Mouse (Mus musculus) cortical plate, adult 2 months (tissue): Measurements from ENCODE around the gene Xpnpep3.

Experiments used
- CTCF ChIP-seq: fragments of 200-500 bp; IDR thresholded peaks from 2 replicates; pipeline ENCODE4 v1.5.1; 2011; ENCODE audit warnings: mild to moderate bottlenecking, control low read depth, low read length; ENCODE audit not compliant: insufficient read depth; ENCODE audit errors: extremely low read depth
- POLR2A ChIP-seq: fragments of 200-500 bp; IDR thresholded peaks from 2 replicates; pipeline ENCODE4 v1.6.1; 2011; ENCODE audit warnings: mild to moderate bottlenecking, low read length, control low read depth; ENCODE audit not compliant: insufficient read depth; ENCODE audit errors: extremely low read depth

DNA sequence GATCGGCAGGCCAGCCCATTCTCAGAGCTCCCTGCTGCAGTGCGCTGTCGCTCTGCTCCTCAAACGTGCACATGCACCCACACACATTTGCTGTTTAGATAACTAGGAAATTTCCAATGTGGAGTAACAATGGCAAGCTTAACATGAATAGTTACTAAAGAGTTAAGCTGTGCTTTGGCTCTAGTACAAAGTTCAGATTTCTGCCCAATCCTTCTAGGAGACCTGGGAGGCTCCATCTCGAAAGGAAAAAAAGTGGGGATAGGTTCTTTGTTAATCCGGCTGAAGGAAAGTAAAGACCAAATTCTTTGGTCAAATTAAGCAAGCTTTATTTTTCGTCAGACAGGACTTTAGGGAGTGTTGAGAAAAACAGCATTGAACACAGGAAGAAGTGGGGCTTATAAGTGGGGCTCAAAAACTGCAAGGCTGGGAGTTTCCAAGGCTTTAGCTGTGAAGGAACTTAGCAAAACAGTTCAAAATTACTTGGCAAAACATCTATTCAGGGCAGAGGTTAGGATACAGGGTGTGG is 22.3 kb downstream of the Xpnpep3 start:
- TF ChIP-seq CTCF (no peak), POLR2A (no peak)
